Mouse (Mus musculus): Measurements from ENCODE around the gene Dcaf17.

- TF ChIP-seq EP300 (IDR thresholded peaks at IDR 0.05) (no peak), CTCF (IDR thresholded peaks at IDR 0.05) (peak; percentile 64)
Observed at GRCm38 (mm10) chr2:71055300-71056114, at the start of gene Dcaf17, which contains the start of gene Mettl8.
